Mouse (Mus musculus) olfactory bulb, adult 2 months (tissue): ENCODE measurements at regions not wholly inside any gene's neighbourhood (a gene's known extent, or its start where the extent isn't known, plus 50 kb on each side); places are given as distances from the start of the nearest gene placed in this dataset.

Experiments
- H3K27ac ChIP-seq: fragments of 200-500 bp; 2 replicates; pipeline ENCODE4 v1.5.1; 2012; ENCODE audit warnings: low read depth, low read length; ENCODE audit not compliant: insufficient read depth
- H3K4me1 ChIP-seq: fragments of 200-500 bp; 2 replicates; pipeline ENCODE4 v1.6.1; 2012; ENCODE audit warnings: low read length; ENCODE audit not compliant: control insufficient read depth, insufficient read depth
- H3K4me3 ChIP-seq: fragments of 200-500 bp; 2 replicates; pipeline ENCODE4 v1.5.1; 2012; ENCODE audit warnings: mild to moderate bottlenecking, low read depth, low read length, moderate library complexity; ENCODE audit not compliant: insufficient read depth
- CTCF ChIP-seq: fragments of 200-500 bp; IDR thresholded peaks from 2 replicates; pipeline ENCODE4 v1.5.1; 2012; ENCODE audit warnings: low read depth, mild to moderate bottlenecking, low read length, moderate library complexity; ENCODE audit not compliant: insufficient read depth
- POLR2A ChIP-seq: fragments of 200-500 bp; IDR thresholded peaks from 2 replicates; pipeline ENCODE4 v1.6.1; 2012; ENCODE audit warnings: mild to moderate bottlenecking, low read depth, low read length, moderate library complexity; ENCODE audit not compliant: insufficient read depth
- WGBS: fragments of 180-500 bp; shearing (Covaris S2); methylation state at CpG from one replicate; pipeline ENCODE4 v1.1.7; 2018; 5-methylcytosine and 5-hydroxymethylcytosine counted together

- no peak overlapping the region for H3K4me3 ChIP-seq
- H3K27ac ChIP-seq, result no peak overlapping the region
- WGBS, result 92% methylated on average over 1 of the region's 1 CpGs
- no peak for TF ChIP-seq POLR2A
- no peak for TF ChIP-seq CTCF
- H3K4me1 ChIP-seq, result no peaks in the 10 kb centered on the region
Measured at GRCm38 (mm10) chr1:120667776-120668175, 65.6 kb downstream of the En1 start.

- no peaks in the 10 kb centered on the region for H3K4me1 ChIP-seq
- no peak for TF ChIP-seq CTCF
- no peak for TF ChIP-seq POLR2A
- WGBS, result 73% methylated on average over 12 of the region's 12 CpGs
- H3K27ac ChIP-seq, result no peak overlapping the region
- no peak overlapping the region for H3K4me3 ChIP-seq
Measured at GRCm38 (mm10) chr1:120683532-120684245, 81.5 kb downstream of the En1 start.

- no peak for TF ChIP-seq CTCF
- no peak for TF ChIP-seq POLR2A
- Histone ChIP-seq H3K4me3 (no peak overlapping the region), H3K4me1 (no peaks in the 10 kb centered on the region), H3K27ac (no peak overlapping the region)
- WGBS, result 55% methylated on average over 6 of the region's 6 CpGs
Measured at GRCm38 (mm10) chr1:120685650-120686244, 83.5 kb downstream of the En1 start.

GRCm38 (mm10) chr1:120691571-120691970 is 89.4 kb downstream of the En1 start:
- Histone ChIP-seq H3K4me3 (no peak overlapping the region), H3K27ac (no peak overlapping the region), H3K4me1 (no peaks in the 10 kb centered on the region)
- 96% methylated on average over 2 of the region's 2 CpGs for WGBS
- TF ChIP-seq CTCF (no peak), POLR2A (no peak)

GRCm38 (mm10) chr1:120698189-120698588 is 96.0 kb downstream of the En1 start:
- Histone ChIP-seq H3K4me1 (no peaks in the 10 kb centered on the region), H3K27ac (no peak overlapping the region), H3K4me3 (no peak overlapping the region)
- WGBS, result 77% methylated on average over 4 of the region's 4 CpGs
- TF ChIP-seq POLR2A (no peak), CTCF (no peak)

GRCm38 (mm10) chr1:120704201-120704600 is 102.0 kb downstream of the En1 start:
- Histone ChIP-seq H3K4me1 (no peaks in the 10 kb centered on the region), H3K27ac (no peak overlapping the region), H3K4me3 (no peak overlapping the region)
- TF ChIP-seq CTCF (no peak), POLR2A (no peak)
- WGBS, result 73% methylated on average over 5 of the region's 5 CpGs

GRCm38 (mm10) chr1:120706011-120706410 is 103.8 kb downstream of the En1 start:
- no peak overlapping the region for H3K4me3 ChIP-seq
- H3K27ac ChIP-seq, result no peak overlapping the region
- WGBS, result 79% methylated on average over 1 of the region's 1 CpGs
- TF ChIP-seq POLR2A, result no peak
- no peak for TF ChIP-seq CTCF
- H3K4me1 ChIP-seq, result no peaks in the 10 kb centered on the region

- Histone ChIP-seq H3K4me3 (no peak overlapping the region), H3K4me1 (no peaks in the 10 kb centered on the region), H3K27ac (no peak overlapping the region)
- no peak for TF ChIP-seq CTCF
- no peak for TF ChIP-seq POLR2A
- WGBS, result 76% methylated on average over 5 of the region's 5 CpGs
Measured at GRCm38 (mm10) chr1:120708511-120708910, 106.3 kb downstream of the En1 start.

- WGBS, result 76% methylated on average over 9 of the region's 9 CpGs
- Histone ChIP-seq H3K4me1 (no peaks in the 10 kb centered on the region), H3K4me3 (no peak overlapping the region), H3K27ac (no peak overlapping the region)
- TF ChIP-seq POLR2A (no peak), CTCF (no peak)
Measured at GRCm38 (mm10) chr1:120715105-120715877, 113.1 kb downstream of the En1 start.
